Mouse (Mus musculus): ENCODE results near the gene Ccdc82.

The Ccdc82 gene

GRCm38 (mm10) chr9:13300041-13300441, 53.3 kb downstream of the Ccdc82 start:
- DNase-seq: no peak

- DNase-seq: no peak
Observed at GRCm38 (mm10) chr9:13300891-13301782, 54.4 kb downstream of the Ccdc82 start.

GRCm38 (mm10) chr9:13302183-13302825, 55.5 kb downstream of the Ccdc82 start:
- no peak for DNase-seq

- no peak for DNase-seq
Observed at GRCm38 (mm10) chr9:13303099-13303771, 56.5 kb downstream of the Ccdc82 start.

GRCm38 (mm10) chr9:13303976-13304375, 57.2 kb downstream of the Ccdc82 start:
- no peak for DNase-seq

GRCm38 (mm10) chr9:13306471-13306870, 59.7 kb downstream of the Ccdc82 start:
- no peak for DNase-seq

- DNase-seq: no peak
Observed at GRCm38 (mm10) chr9:13307226-13307625, 60.5 kb downstream of the Ccdc82 start.

GRCm38 (mm10) chr9:13308718-13309117, 62.0 kb downstream of the Ccdc82 start:
- DNase-seq: no peak

GRCm38 (mm10) chr9:13309807-13310206, 63.1 kb downstream of the Ccdc82 start:
- DNase-seq: no peak

GRCm38 (mm10) chr9:13310236-13310635, 63.5 kb downstream of the Ccdc82 start:
- no peak for DNase-seq

GRCm38 (mm10) chr9:13311094-13311493, 64.3 kb downstream of the Ccdc82 start:
- no peak for DNase-seq

- no peak for DNase-seq
Observed at GRCm38 (mm10) chr9:13313923-13314322, 67.2 kb downstream of the Ccdc82 start.

GRCm38 (mm10) chr9:13314577-13315004, 67.8 kb downstream of the Ccdc82 start:
- no peak for DNase-seq

GRCm38 (mm10) chr9:13315393-13315792, 68.6 kb downstream of the Ccdc82 start:
- DNase-seq: no peak

GRCm38 (mm10) chr9:13319566-13319965, 72.8 kb downstream of the Ccdc82 start:
- no peak for DNase-seq

- DNase-seq: no peak
Observed at GRCm38 (mm10) chr9:13320800-13321364, 74.1 kb downstream of the Ccdc82 start.

GRCm38 (mm10) chr9:13323074-13323473, 76.3 kb downstream of the Ccdc82 start:
- DNase-seq: no peak

- DNase-seq: peak; percentile 37
Observed at GRCm38 (mm10) chr9:13323612-13324011, 76.9 kb downstream of the Ccdc82 start.

Data from thymus, postnatal 4 days (tissue).